Mouse (Mus musculus): Measurements from ENCODE around the gene Acadl. TPM values are rescaled to one million over a fixed set of nuclear protein-coding genes. Genes with fewer than 3 reads are reported as not detected.
A peak's percentile ranks its signal among the peaks of the same experiment; 100 is the strongest.

The Acadl gene
- polyA plus RNA-seq, 1 experiment, result 141 TPM

- Histone ChIP-seq H3K79me2 (ENCODE audit: control insufficient read depth, insufficient read depth) (peaks cover 81% of the 10 kb centered on the region), H3K4me3 (no peak overlapping the region), H3K4me2 (ENCODE audit: low read depth) (no peak overlapping the region), H3ac (ENCODE audit: control insufficient read depth, insufficient read length) (no peak overlapping the region), H3K27me3 (ENCODE audit: control insufficient read depth, insufficient read depth, insufficient read length) (no peaks in the 10 kb centered on the region), H3K36me3 (ENCODE audit: control insufficient read depth, insufficient read depth) (peaks cover 23% of the 10 kb centered on the region)
- TF ChIP-seq E2F4 (IDR thresholded peaks at IDR 0.05; ENCODE audit: insufficient read depth) (no peak), TCF3 (IDR thresholded peaks at IDR 0.05; ENCODE audit: insufficient read length, low read depth) (no peak)
Measured at GRCm38 (mm10) chr1:66805408-66805807, 57.7 kb downstream of the Acadl start.

- no peak overlapping the region for H3K4me2 ChIP-seq (ENCODE audit: low read depth)
Measured at GRCm38 (mm10) chr1:66804710-66805109, 58.4 kb downstream of the Acadl start.

GRCm38 (mm10) chr1:66797962-66798361 is 65.1 kb downstream of the Acadl start:
- TF ChIP-seq REST (IDR thresholded peaks at IDR 0.05; ENCODE audit: insufficient read depth, insufficient read length) (no peak), MYOG (IDR thresholded peaks at IDR 0.05; ENCODE audit: control insufficient read depth in 1 of 3, insufficient read depth in 1 of 3, insufficient read length in 2 of 3, low read depth in 2 of 3) (no peak), USF1 (IDR thresholded peaks at IDR 0.05; ENCODE audit: low read depth) (no peak), MYOD1 (IDR thresholded peaks at IDR 0.05; ENCODE audit: control insufficient read depth in 1 of 3, insufficient read length in 2 of 3, low read depth in 2 of 3) (no peak), SRF (IDR thresholded peaks at IDR 0.05; ENCODE audit: control insufficient read depth, insufficient read length, low read depth) (no peak), TCF3 (IDR thresholded peaks at IDR 0.05; ENCODE audit: insufficient read length, low read depth) (no peak), E2F4 (IDR thresholded peaks at IDR 0.05; ENCODE audit: insufficient read depth) (no peak), POLR2A (IDR thresholded peaks at IDR 0.05; ENCODE audit: insufficient read length, low read depth) (no peak), CEBPB (IDR thresholded peaks at IDR 0.05; ENCODE audit: insufficient read depth, poor library complexity, severe bottlenecking) (no peak), MAX (IDR thresholded peaks at IDR 0.05; ENCODE audit: low read depth) (no peak), POLR2AphosphoS2 (IDR thresholded peaks at IDR 0.05; ENCODE audit: insufficient read length, low read depth) (no peak), TCF12 (IDR thresholded peaks at IDR 0.05; ENCODE audit: insufficient read depth, poor library complexity, severe bottlenecking) (no peak)
- H3K4me3 ChIP-seq, result no peak overlapping the region
- peaks cover 31% of the 10 kb centered on the region for H3K36me3 ChIP-seq (ENCODE audit: control insufficient read depth, insufficient read depth)
- no peaks in the 10 kb centered on the region for H3K27me3 ChIP-seq (ENCODE audit: control insufficient read depth, insufficient read depth, insufficient read length)
- H3ac ChIP-seq (ENCODE audit: control insufficient read depth, insufficient read length), result no peak overlapping the region
- peaks cover 14% of the 10 kb centered on the region for H3K79me2 ChIP-seq (ENCODE audit: control insufficient read depth, insufficient read depth)
- no peak overlapping the region for H3K4me2 ChIP-seq (ENCODE audit: low read depth)

More at GRCm38 (mm10) chr1:66804710-66805109, 58.4 kb downstream of the Acadl start:
- H3K79me2 ChIP-seq (ENCODE audit: control insufficient read depth, insufficient read depth), result peaks cover 74% of the 10 kb centered on the region
- no peak overlapping the region for H3K4me3 ChIP-seq
- H3ac ChIP-seq (ENCODE audit: control insufficient read depth, insufficient read length), result no peak overlapping the region
- peaks cover 30% of the 10 kb centered on the region for H3K36me3 ChIP-seq (ENCODE audit: control insufficient read depth, insufficient read depth)
- no peaks in the 10 kb centered on the region for H3K27me3 ChIP-seq (ENCODE audit: control insufficient read depth, insufficient read depth, insufficient read length)
- no peak for TF ChIP-seq SRF (IDR thresholded peaks at IDR 0.05; ENCODE audit: control insufficient read depth, insufficient read length, low read depth)
- TF ChIP-seq USF1 (IDR thresholded peaks at IDR 0.05; ENCODE audit: low read depth), result no peak
- TF ChIP-seq MYOG (IDR thresholded peaks at IDR 0.05; ENCODE audit: control insufficient read depth in 1 of 3, insufficient read depth in 1 of 3, insufficient read length in 2 of 3, low read depth in 2 of 3), result no peak
- TF ChIP-seq POLR2AphosphoS2 (IDR thresholded peaks at IDR 0.05; ENCODE audit: insufficient read length, low read depth), result no peak
- no peak for TF ChIP-seq POLR2A (IDR thresholded peaks at IDR 0.05; ENCODE audit: insufficient read length, low read depth)
- TF ChIP-seq MAX (IDR thresholded peaks at IDR 0.05; ENCODE audit: low read depth), result no peak
- no peak for TF ChIP-seq E2F4 (IDR thresholded peaks at IDR 0.05; ENCODE audit: insufficient read depth)
- no peak for TF ChIP-seq REST (IDR thresholded peaks at IDR 0.05; ENCODE audit: insufficient read depth, insufficient read length)
- TF ChIP-seq TCF3 (IDR thresholded peaks at IDR 0.05; ENCODE audit: insufficient read length, low read depth), result no peak
- no peak for TF ChIP-seq MYOD1 (IDR thresholded peaks at IDR 0.05; ENCODE audit: control insufficient read depth in 1 of 3, insufficient read length in 2 of 3, low read depth in 2 of 3)
- no peak for TF ChIP-seq TCF12 (IDR thresholded peaks at IDR 0.05; ENCODE audit: insufficient read depth, poor library complexity, severe bottlenecking)
- no peak for TF ChIP-seq CEBPB (IDR thresholded peaks at IDR 0.05; ENCODE audit: insufficient read depth, poor library complexity, severe bottlenecking)

GRCm38 (mm10) chr1:66792838-66793466 is 70.1 kb downstream of the Acadl start:
- H3K4me3 ChIP-seq, result no peak overlapping the region
- H3K79me2 ChIP-seq (ENCODE audit: control insufficient read depth, insufficient read depth), result peaks cover 10% of the 10 kb centered on the region
- H3K27me3 ChIP-seq (ENCODE audit: control insufficient read depth, insufficient read depth, insufficient read length), result no peaks in the 10 kb centered on the region
- peaks cover 4% of the 10 kb centered on the region for H3K36me3 ChIP-seq (ENCODE audit: control insufficient read depth, insufficient read depth)
- no peak overlapping the region for H3ac ChIP-seq (ENCODE audit: control insufficient read depth, insufficient read length)
- no peak overlapping the region for H3K4me2 ChIP-seq (ENCODE audit: low read depth)
- no peak for TF ChIP-seq CEBPB (IDR thresholded peaks at IDR 0.05; ENCODE audit: insufficient read depth, poor library complexity, severe bottlenecking)

GRCm38 (mm10) chr1:66782296-66782695 is 80.8 kb downstream of the Acadl start:
- Histone ChIP-seq H3K4me2 (ENCODE audit: low read depth) (no peak overlapping the region), H3K27me3 (ENCODE audit: control insufficient read depth, insufficient read depth, insufficient read length) (no peaks in the 10 kb centered on the region), H3ac (ENCODE audit: control insufficient read depth, insufficient read length) (no peak overlapping the region), H3K4me3 (no peak overlapping the region), H3K79me2 (ENCODE audit: control insufficient read depth, insufficient read depth) (no peaks in the 10 kb centered on the region), H3K36me3 (ENCODE audit: control insufficient read depth, insufficient read depth) (peaks cover 5% of the 10 kb centered on the region)
- TF ChIP-seq SRF (IDR thresholded peaks at IDR 0.05; ENCODE audit: control insufficient read depth, insufficient read length, low read depth) (no peak), MYOD1 (IDR thresholded peaks at IDR 0.05; ENCODE audit: control insufficient read depth in 1 of 3, insufficient read length in 2 of 3, low read depth in 2 of 3) (peak in 1 of 3 experiments; percentile 23), REST (IDR thresholded peaks at IDR 0.05; ENCODE audit: insufficient read depth, insufficient read length) (no peak)

Measured in myocyte (in vitro differentiated cells).